Mouse (Mus musculus): ENCODE data around the gene Emg1. TPM values are rescaled to one million over a fixed set of nuclear protein-coding genes. Genes with fewer than 3 reads are reported as not detected.

Gene Emg1
- polyA plus RNA-seq, 1 experiment from 2014 or later, result 205 TPM

DNA sequence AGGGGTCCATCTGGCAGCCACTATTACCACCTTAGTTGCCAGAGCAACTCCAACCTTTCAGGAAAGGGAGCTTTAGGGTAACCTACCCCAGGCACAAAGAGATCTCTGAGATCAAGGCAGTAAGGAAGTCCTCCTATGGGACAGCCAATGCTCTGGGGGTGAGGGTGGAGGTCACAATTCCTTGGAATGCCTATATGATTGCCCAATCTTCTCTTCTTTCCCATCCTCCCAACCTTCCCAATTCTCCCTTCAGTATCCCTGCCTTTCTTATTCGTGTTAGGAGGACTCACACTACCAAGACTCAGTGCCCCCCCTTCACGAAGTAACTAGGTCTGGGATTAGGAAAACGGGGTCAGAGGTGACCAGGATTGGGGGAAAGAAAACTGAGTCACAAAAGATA, 43.3 kb upstream of the Emg1 start:
- peaks cover 37% of the 10 kb centered on the region; the same call in 1 of the 2 replicates for H3K4me1 ChIP-seq (ENCODE audit: control insufficient read depth, insufficient read depth, low read length)

DNA sequence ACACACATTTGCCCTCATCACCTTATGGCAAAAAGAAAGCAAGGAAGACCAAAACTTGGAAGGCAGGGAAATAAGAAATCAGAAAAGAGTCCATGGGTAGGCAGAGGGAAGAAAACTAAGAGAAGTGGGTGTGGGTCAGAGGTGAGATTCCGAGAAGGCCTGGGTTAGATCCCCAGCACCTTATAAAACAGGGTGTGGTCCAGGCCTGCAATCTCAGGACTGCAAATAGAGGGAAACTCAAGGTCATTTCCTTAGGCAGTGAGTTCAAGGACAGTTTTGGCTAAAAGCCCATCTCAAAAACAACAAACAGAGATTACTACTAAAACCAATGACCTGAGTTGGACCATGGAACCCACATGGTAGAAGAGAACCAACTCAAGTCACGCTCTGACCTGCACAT, 41.9 kb upstream of the Emg1 start:
- WGBS, result 87% methylated on average over 2 of the region's 2 CpGs
- H3K9ac ChIP-seq (replicated peaks; ENCODE audit: low read depth, low read length), result no peak overlapping the region
- no peak overlapping the region for H3K4me2 ChIP-seq (replicated peaks; ENCODE audit: low read depth, low read length)
- H3K27me3 ChIP-seq (ENCODE audit: control insufficient read depth, insufficient read depth, low read length), result no peaks in the 10 kb centered on the region
- no peak for ATAC-seq (ENCODE audit: insufficient number of reproducible peaks, insufficient read depth, low FRiP score, low read depth)
- H3K27ac ChIP-seq (ENCODE audit: low read length), result no peak overlapping the region
- no peaks in the 10 kb centered on the region for H3K9me3 ChIP-seq (ENCODE audit: control insufficient read depth, low read depth, low read length)
- peaks cover 31% of the 10 kb centered on the region; the same call in 1 of the 2 replicates for H3K4me1 ChIP-seq (ENCODE audit: control insufficient read depth, insufficient read depth, low read length)
- H3K36me3 ChIP-seq (ENCODE audit: control insufficient read depth, insufficient read depth, low read length), result peaks cover 19% of the 10 kb centered on the region
- H3K4me3 ChIP-seq (ENCODE audit: low read depth, low read length), result no peak overlapping the region

More for the DNA sequence above, 43.3 kb upstream of the Emg1 start:
- H3K36me3 ChIP-seq (ENCODE audit: control insufficient read depth, insufficient read depth, low read length), result 0 out of 2 replicates have a peak, but pooled peaks cover 8% of the 10 kb centered on the region
- H3K27ac ChIP-seq (ENCODE audit: low read length), result peak overlapping the region; percentile 98; the same call in 1 of the 2 replicates
- peak overlapping the region; percentile 85 for H3K4me3 ChIP-seq (ENCODE audit: low read depth, low read length)
- H3K27me3 ChIP-seq (ENCODE audit: control insufficient read depth, insufficient read depth, low read length), result no peaks in the 10 kb centered on the region
- no peaks in the 10 kb centered on the region for H3K9me3 ChIP-seq (ENCODE audit: control insufficient read depth, low read depth, low read length)
- H3K9ac ChIP-seq (replicated peaks; ENCODE audit: low read depth, low read length), result peak overlapping the region; percentile 97
- peak overlapping the region; percentile 83 for H3K4me2 ChIP-seq (replicated peaks; ENCODE audit: low read depth, low read length)
- WGBS, result 5% methylated on average over 3 of the region's 3 CpGs
- ATAC-seq (ENCODE audit: insufficient number of reproducible peaks, insufficient read depth, low FRiP score, low read depth), result no peak

DNA sequence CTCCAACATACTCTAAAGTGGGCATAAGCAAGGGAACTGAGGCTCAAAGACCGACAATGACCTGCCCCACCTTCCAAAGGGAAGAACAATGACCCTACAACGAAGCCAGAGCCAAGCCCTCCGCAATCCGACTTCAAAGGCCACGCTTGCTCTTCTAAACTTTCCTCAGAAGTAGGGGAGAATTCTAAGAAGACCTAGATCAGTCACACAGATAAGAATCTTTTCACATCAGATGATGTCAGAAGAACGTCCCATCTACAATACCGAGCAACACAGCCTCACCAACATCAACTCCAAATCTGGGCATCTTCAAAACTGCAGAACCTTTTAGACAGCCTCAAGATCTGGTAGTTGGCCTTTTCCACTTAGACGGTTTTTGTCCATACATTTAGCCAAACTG, 38.4 kb upstream of the Emg1 start:
- no peak overlapping the region for H3K4me3 ChIP-seq (ENCODE audit: low read depth, low read length)
- 81% methylated on average over 8 of the region's 8 CpGs for WGBS
- peaks cover 26% of the 10 kb centered on the region for H3K4me1 ChIP-seq (ENCODE audit: control insufficient read depth, insufficient read depth, low read length)
- H3K27me3 ChIP-seq (ENCODE audit: control insufficient read depth, insufficient read depth, low read length), result no peaks in the 10 kb centered on the region
- peaks cover 38% of the 10 kb centered on the region for H3K36me3 ChIP-seq (ENCODE audit: control insufficient read depth, insufficient read depth, low read length)
- H3K4me2 ChIP-seq (replicated peaks; ENCODE audit: low read depth, low read length), result no peak overlapping the region
- no peaks in the 10 kb centered on the region for H3K9me3 ChIP-seq (ENCODE audit: control insufficient read depth, low read depth, low read length)
- ATAC-seq (ENCODE audit: insufficient number of reproducible peaks, insufficient read depth, low FRiP score, low read depth), result no peak
- no peak overlapping the region for H3K9ac ChIP-seq (replicated peaks; ENCODE audit: low read depth, low read length)
- H3K27ac ChIP-seq (ENCODE audit: low read length), result no peak overlapping the region

DNA sequence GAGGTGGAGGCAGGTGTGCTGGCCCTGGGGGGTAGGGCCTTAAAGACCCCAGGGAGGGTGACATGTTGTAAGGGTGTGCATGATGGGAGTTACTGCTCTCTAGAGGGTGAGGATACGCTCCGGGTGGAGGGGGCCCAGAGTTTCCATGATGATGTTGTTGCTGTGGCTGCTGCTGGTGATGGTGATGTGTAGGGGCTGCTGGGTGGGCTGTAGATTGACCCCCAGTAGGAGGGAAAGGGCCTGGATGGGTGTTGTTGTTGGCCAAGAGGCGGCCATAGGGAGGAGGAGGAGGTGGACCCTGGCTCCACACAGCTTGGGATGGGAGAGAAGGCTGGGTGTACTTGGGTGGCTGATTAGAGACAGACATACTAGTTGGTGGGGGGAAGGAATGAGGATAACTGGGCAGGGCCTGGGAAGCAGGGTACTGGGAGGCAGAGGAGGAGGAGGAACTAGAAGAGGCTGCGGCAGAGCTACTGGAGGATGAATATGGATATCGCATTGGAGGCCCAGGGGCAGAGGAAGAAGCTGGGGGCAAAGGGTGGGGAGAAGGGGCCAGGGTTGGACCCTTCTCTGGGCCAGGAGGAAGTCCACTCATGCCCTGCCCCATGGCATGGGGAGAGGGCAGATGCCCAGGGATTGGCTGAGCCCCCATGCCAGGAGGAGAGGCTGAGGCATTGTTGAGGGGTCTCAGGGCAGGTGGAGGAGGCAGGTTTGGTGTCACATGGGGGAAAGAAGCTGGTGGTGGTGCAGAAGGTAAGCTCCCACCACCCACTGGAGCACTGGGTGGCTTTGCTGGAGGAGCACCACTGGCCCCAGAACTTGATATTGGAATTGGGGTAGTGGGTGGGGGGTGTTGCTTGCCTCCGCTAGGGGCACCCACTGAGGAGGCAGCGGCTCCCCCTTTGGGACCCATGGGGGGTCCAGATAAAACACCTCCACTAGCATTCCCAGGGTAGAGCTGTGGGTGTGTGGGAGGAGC, 35.0 kb upstream of the Emg1 start:
- H3K4me1 ChIP-seq (ENCODE audit: control insufficient read depth, insufficient read depth, low read length), result peaks cover 10% of the 10 kb centered on the region
- H3K27ac ChIP-seq (ENCODE audit: low read length), result no peak overlapping the region
- H3K9ac ChIP-seq (replicated peaks; ENCODE audit: low read depth, low read length), result no peak overlapping the region
- WGBS, result 84% methylated on average over 7 of the region's 7 CpGs
- no peak for ATAC-seq (ENCODE audit: insufficient number of reproducible peaks, insufficient read depth, low FRiP score, low read depth)
- peaks cover 59% of the 10 kb centered on the region for H3K36me3 ChIP-seq (ENCODE audit: control insufficient read depth, insufficient read depth, low read length)
- H3K9me3 ChIP-seq (ENCODE audit: control insufficient read depth, low read depth, low read length), result no peaks in the 10 kb centered on the region
- peak overlapping the region; percentile 87; the same call in 1 of the 2 replicates for H3K4me2 ChIP-seq (replicated peaks; ENCODE audit: low read depth, low read length)
- H3K4me3 ChIP-seq (ENCODE audit: low read depth, low read length), result no peak overlapping the region
- H3K27me3 ChIP-seq (ENCODE audit: control insufficient read depth, insufficient read depth, low read length), result no peaks in the 10 kb centered on the region

DNA sequence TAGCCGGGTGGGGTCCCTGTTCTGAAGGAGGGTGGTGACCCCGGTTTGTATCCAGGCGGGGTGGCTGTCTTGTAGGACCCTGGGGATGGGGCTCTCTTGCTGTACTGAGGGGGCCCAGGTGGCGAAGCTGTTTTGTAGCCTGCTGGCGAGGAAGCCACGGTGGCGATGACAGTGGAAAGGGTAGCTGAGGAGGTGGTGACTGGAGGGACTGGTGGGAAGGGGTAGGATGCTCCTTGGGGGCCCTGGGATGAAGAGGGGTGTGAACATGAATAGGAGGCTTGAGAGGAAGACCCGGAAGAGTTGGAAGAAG, 34.3 kb upstream of the Emg1 start:
- no peak; the same call in 1 of the 2 replicates for ATAC-seq (ENCODE audit: insufficient number of reproducible peaks, insufficient read depth, low FRiP score, low read depth)
- peaks cover 59% of the 10 kb centered on the region for H3K36me3 ChIP-seq (ENCODE audit: control insufficient read depth, insufficient read depth, low read length)

DNA sequence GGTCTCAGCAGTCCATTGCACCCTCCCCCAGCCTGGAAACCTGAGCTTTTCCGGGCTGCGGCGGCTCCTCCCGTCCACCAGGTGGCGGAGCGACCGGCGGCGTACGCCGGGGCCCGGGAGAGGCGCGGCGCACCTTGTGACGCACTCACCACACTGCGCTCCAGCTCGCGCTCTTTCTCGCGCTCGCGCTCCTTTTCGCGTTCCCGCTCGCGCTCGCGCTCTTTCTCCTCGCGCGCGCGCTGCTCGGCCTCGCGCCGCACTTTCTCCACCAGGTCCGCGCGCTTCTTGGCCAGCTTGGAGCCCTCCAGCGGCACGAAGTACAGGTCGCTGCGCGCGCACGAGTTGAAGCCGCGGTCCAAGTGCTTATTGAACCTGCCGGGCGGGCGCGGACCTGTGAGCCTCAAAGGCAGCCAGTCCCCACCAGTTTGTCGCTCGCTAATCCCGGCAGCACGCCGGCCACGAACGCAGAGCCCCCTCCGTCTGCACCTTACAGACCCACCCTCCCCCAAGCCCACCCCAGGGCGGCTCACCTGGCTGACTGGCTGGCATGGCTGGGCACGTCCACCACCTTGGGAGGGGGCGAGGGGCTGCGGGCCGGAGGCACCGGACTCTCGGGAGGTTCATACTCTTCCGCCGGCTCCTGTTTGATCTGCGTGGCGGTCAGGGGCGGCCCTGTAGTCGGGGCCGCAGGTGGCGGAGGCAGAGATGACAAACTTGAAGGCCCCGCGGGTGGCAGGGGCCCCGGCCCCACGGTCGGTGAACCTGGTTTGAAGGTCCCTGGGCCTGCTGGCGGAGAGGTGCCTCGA, 33.7 kb upstream of the Emg1 start:
- Histone ChIP-seq H3K27ac (ENCODE audit: low read length) (peak overlapping the region; percentile 85), H3K9ac (replicated peaks; ENCODE audit: low read depth, low read length) (peak overlapping the region; percentile 77), H3K4me3 (ENCODE audit: low read depth, low read length) (peak overlapping the region; percentile 37), H3K27me3 (ENCODE audit: control insufficient read depth, insufficient read depth, low read length) (no peaks in the 10 kb centered on the region), H3K36me3 (ENCODE audit: control insufficient read depth, insufficient read depth, low read length) (peaks cover 59% of the 10 kb centered on the region), H3K9me3 (ENCODE audit: control insufficient read depth, low read depth, low read length) (no peaks in the 10 kb centered on the region), H3K4me1 (ENCODE audit: control insufficient read depth, insufficient read depth, low read length) (peaks cover 10% of the 10 kb centered on the region), H3K4me2 (replicated peaks; ENCODE audit: low read depth, low read length) (peak overlapping the region; percentile 87)
- under 1% methylated on average over 84 of the region's 85 CpGs for WGBS
- peak; percentile 82 for ATAC-seq (ENCODE audit: insufficient number of reproducible peaks, insufficient read depth, low FRiP score, low read depth)

More for the DNA sequence above, 34.3 kb upstream of the Emg1 start:
- Histone ChIP-seq H3K27me3 (ENCODE audit: control insufficient read depth, insufficient read depth, low read length) (no peaks in the 10 kb centered on the region), H3K9ac (replicated peaks; ENCODE audit: low read depth, low read length) (peak overlapping the region; percentile 77), H3K9me3 (ENCODE audit: control insufficient read depth, low read depth, low read length) (no peaks in the 10 kb centered on the region), H3K4me1 (ENCODE audit: control insufficient read depth, insufficient read depth, low read length) (peaks cover 10% of the 10 kb centered on the region), H3K4me3 (ENCODE audit: low read depth, low read length) (peak overlapping the region; percentile 37), H3K27ac (ENCODE audit: low read length) (peak overlapping the region; percentile 85), H3K4me2 (replicated peaks; ENCODE audit: low read depth, low read length) (peak overlapping the region; percentile 87)
- 16% methylated on average over 8 of the region's 8 CpGs for WGBS

DNA sequence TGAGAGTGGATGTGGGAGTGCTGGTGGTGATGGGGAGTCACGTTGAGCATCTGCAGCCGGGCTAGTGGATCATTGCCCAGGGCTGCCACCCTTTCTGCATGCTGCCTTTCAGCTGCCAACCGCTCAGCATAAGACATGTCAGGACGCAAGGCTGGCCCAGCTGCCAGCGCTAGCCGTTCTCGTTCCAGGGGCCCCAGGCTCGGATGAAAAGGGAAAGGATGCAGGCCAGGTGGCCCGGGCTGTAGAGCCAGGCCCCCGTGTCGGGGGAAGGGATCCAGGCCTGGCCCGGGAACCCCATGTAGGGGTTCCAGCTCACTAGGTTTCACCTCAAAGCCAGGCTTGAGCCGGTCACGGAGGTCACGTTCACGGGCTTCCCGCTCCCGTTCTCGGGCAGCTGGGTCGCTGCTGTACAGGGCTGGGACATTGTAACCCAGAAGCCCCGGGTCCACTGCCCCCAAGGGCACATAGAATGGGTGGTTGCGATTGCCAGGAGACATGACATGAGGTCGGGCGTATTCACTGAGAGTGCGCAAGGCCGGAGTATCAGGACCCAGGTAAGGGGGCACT, 32.9 kb upstream of the Emg1 start:
- no peak for ATAC-seq (ENCODE audit: insufficient number of reproducible peaks, insufficient read depth, low FRiP score, low read depth)

DNA sequence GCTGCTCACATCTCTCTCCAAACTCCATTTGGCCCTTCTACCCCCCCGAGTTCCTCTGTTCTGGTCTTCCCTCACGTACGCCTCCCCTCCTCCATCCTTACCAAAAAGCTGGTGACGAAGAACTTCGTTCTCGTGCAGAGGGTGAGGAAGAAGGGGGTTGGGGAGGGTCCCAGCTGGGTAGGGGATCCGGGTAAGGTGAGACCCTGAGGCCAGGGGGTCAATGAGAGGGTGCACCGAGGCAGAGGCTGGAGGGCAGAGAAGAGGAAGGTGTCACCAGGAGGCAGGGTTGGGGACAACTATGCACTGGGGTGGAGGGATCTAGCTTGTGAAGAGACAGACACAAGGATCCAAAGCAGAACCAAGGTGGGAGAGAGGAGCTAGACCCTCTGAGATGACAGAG, 31.7 kb upstream of the Emg1 start:
- H3K4me2 ChIP-seq (replicated peaks; ENCODE audit: low read depth, low read length), result no peak overlapping the region
- H3K9me3 ChIP-seq (ENCODE audit: control insufficient read depth, low read depth, low read length), result no peaks in the 10 kb centered on the region
- H3K27ac ChIP-seq (ENCODE audit: low read length), result no peak overlapping the region
- H3K36me3 ChIP-seq (ENCODE audit: control insufficient read depth, insufficient read depth, low read length), result peaks cover 46% of the 10 kb centered on the region
- WGBS, result 87% methylated on average over 8 of the region's 8 CpGs
- H3K4me3 ChIP-seq (ENCODE audit: low read depth, low read length), result no peak overlapping the region
- H3K27me3 ChIP-seq (ENCODE audit: control insufficient read depth, insufficient read depth, low read length), result no peaks in the 10 kb centered on the region
- no peak overlapping the region for H3K9ac ChIP-seq (replicated peaks; ENCODE audit: low read depth, low read length)
- no peak for ATAC-seq (ENCODE audit: insufficient number of reproducible peaks, insufficient read depth, low FRiP score, low read depth)
- peaks cover 22% of the 10 kb centered on the region for H3K4me1 ChIP-seq (ENCODE audit: control insufficient read depth, insufficient read depth, low read length)

More for the DNA sequence above, 32.9 kb upstream of the Emg1 start:
- Histone ChIP-seq H3K27me3 (ENCODE audit: control insufficient read depth, insufficient read depth, low read length) (no peaks in the 10 kb centered on the region), H3K4me1 (ENCODE audit: control insufficient read depth, insufficient read depth, low read length) (peaks cover 10% of the 10 kb centered on the region), H3K4me2 (replicated peaks; ENCODE audit: low read depth, low read length) (peak overlapping the region; percentile 35), H3K4me3 (ENCODE audit: low read depth, low read length) (peak overlapping the region; percentile 37; the same call in 1 of the 2 replicates), H3K9ac (replicated peaks; ENCODE audit: low read depth, low read length) (peak overlapping the region; percentile 14; the same call in 1 of the 2 replicates), H3K9me3 (ENCODE audit: control insufficient read depth, low read depth, low read length) (no peaks in the 10 kb centered on the region), H3K36me3 (ENCODE audit: control insufficient read depth, insufficient read depth, low read length) (peaks cover 57% of the 10 kb centered on the region), H3K27ac (ENCODE audit: low read length) (peak overlapping the region; percentile 61; the same call in 1 of the 2 replicates)
- WGBS, result 68% methylated on average over 26 of the region's 26 CpGs

Data from stomach, embryonic 14.5 days (tissue).